Mouse (Mus musculus) ZHBTc4 (cell line): Measurements from ENCODE around the gene Gm3625.

Experiments used
- DNase-seq: peaks from one replicate; pipeline ENCODE4 v3.0.0-alpha.2; 2011; ENCODE audit warnings: low read depth, low spot score

The Gm3625 gene

GRCm38 (mm10) chr12:4592541-4593165 lies at the start of gene Gm3625, which contains the start of gene Itsn2:
Gene Gm3625 (minus strand): TSS chr12:4592927.
Gene Itsn2 (plus strand): TSS chr12:4592638.
- peak; percentile 83 for DNase-seq

GRCm38 (mm10) chr12:4640737-4641136 lies 48.0 kb upstream of the Gm3625 start:
- no peak for DNase-seq

- peak; percentile 31 for DNase-seq
Measured at GRCm38 (mm10) chr12:4638438-4638837, 45.7 kb upstream of the Gm3625 start.

- no peak for DNase-seq
Measured at GRCm38 (mm10) chr12:4632957-4633356, 40.2 kb upstream of the Gm3625 start.

- DNase-seq: no peak
Measured at GRCm38 (mm10) chr12:4624201-4624600, 31.5 kb upstream of the Gm3625 start.

- no peak for DNase-seq
Measured at GRCm38 (mm10) chr12:4614722-4615121, 22.0 kb upstream of the Gm3625 start.

- DNase-seq: no peak
Measured at GRCm38 (mm10) chr12:4606625-4607024, 13.9 kb upstream of the Gm3625 start.

- no peak for DNase-seq
Measured at GRCm38 (mm10) chr12:4599713-4600112, 7.0 kb upstream of the Gm3625 start.

- DNase-seq: no peak
Measured at GRCm38 (mm10) chr12:4598666-4599428, 6.1 kb upstream of the Gm3625 start.

- no peak for DNase-seq
Measured at GRCm38 (mm10) chr12:4595055-4595454, 2.3 kb upstream of the Gm3625 start.

GRCm38 (mm10) chr12:4593930-4594391 lies 1.2 kb upstream of the Gm3625 start:
- DNase-seq: no peak

GRCm38 (mm10) chr12:4593166-4593929 lies 621 bp upstream of the Gm3625 start:
- peak; percentile 65 for DNase-seq

GRCm38 (mm10) chr12:4592025-4592424 lies 702 bp downstream of the Gm3625 start:
- no peak for DNase-seq

GRCm38 (mm10) chr12:4588603-4589002 lies 4.1 kb downstream of the Gm3625 start:
- DNase-seq: no peak

- DNase-seq: no peak
Measured at GRCm38 (mm10) chr12:4587846-4588245, 4.9 kb downstream of the Gm3625 start.

GRCm38 (mm10) chr12:4582326-4582725 lies 10.4 kb downstream of the Gm3625 start:
- no peak for DNase-seq

- DNase-seq: no peak
Measured at GRCm38 (mm10) chr12:4574065-4574464, 18.7 kb downstream of the Gm3625 start.

GRCm38 (mm10) chr12:4571864-4572263 lies 20.9 kb downstream of the Gm3625 start:
- peak; percentile 94 for DNase-seq

GRCm38 (mm10) chr12:4558475-4559279 lies 34.0 kb downstream of the Gm3625 start:
- DNase-seq: peak; percentile 92

GRCm38 (mm10) chr12:4558013-4558412 lies 34.7 kb downstream of the Gm3625 start:
- DNase-seq: no peak

GRCm38 (mm10) chr12:4557436-4557835 lies 35.3 kb downstream of the Gm3625 start:
- DNase-seq: no peak
